Mouse (Mus musculus) testis, postnatal 14 days (tissue): ENCODE measurements at regions not wholly inside any gene's neighbourhood (a gene's known extent, or its start where the extent isn't known, plus 50 kb on each side); places are given as distances from the start of the nearest gene placed in this dataset.

Experiments
- DNase-seq: peaks from one replicate; pipeline ENCODE4 v3.0.0; 2021; ENCODE audit warnings: low spot score

DNA sequence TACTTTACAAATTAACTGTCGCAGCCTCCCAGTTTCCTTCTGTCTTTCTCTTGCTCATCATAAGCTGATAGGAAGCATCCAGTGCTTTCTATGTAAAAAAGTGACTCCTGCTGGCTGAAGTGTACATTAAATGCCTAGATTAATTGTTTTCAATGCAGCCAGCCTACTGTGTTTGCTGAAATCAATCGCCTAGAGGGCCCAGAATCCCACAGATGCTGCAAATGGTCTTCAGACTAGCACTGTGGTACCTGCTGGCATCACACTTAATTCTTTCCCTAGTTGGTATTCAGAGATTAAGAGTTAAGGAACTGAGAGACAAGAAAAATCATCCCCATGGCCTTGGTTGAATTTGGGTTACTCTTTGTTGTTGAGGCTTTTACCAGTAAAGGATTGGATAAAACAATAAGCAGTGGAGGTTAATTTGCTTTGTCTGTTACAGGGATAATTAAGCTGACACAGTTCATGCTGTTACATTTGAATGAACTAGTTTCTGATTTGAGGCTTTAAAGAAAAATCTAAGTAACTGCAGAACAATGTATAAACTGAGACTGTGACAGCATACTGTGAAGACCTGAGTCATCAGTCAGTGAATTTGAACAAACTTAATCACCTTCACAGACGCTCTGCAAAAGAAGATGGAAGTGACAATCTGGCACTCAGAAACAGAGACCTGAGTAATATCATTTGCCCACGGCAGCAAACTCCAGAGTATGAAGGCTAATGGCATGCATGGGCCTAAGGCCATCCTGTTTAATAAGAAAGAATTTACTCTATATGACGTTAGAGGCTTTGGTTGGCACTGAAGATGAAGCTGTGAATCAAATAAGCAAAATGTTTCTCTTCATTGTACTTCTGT lies 339.0 kb upstream of the Ddi1 start:
- no peak for DNase-seq
